Comparison of ENCODE assay signal across 31 mouse cellular contexts in genomic region chr7:56498242-56498641, GRCm38 (mm10).
A peak's percentile ranks its signal among the peaks of the same experiment; 100 is the strongest.
DNase-seq lines count a peak whose midpoint lies in the region; ATAC-seq and TF ChIP-seq lines count a peak whose summit lies in the region.
"Had no signal": no experiment of that assay in that cellular context is flagged by ENCODE, and none has a peak within 500 bp of the region (broad histone marks: within the 10 kb centered on the region; RNA-seq: fewer than 3 reads in every experiment).

No protein-coding gene starts in this region.

- TF ChIP-seq POLR2A in heart, adult 2 months (IDR thresholded peaks at IDR 0.05; ENCODE audit: insufficient read depth, low read depth, low read length) = no peak

- intact Hi-C loops in heart, adult 2 months (cut with DNase I) = no loop called here

- no peak overlapping the region for H3K9ac ChIP-seq in heart, embryonic 12.5 days
- H3K9ac ChIP-seq in heart, adult 2 months (ENCODE audit: low read depth, low read length) = no peak overlapping the region
- no peak overlapping the region for H3K9ac ChIP-seq in hindbrain, postnatal 0 days (replicated peaks; ENCODE audit: low read length)
- H3K9ac ChIP-seq: embryonic facial prominence, embryonic 12.5 days; liver, embryonic 14.5 days had no signal

- H3K27ac ChIP-seq in heart, embryonic 12.5 days (ENCODE audit: poor library complexity, severe bottlenecking) = no peak overlapping the region
- no peak overlapping the region for H3K27ac ChIP-seq in heart, adult 2 months
- H3K27ac ChIP-seq in hindbrain, postnatal 0 days = no peak overlapping the region
- no peak overlapping the region for H3K27ac ChIP-seq in hindbrain, embryonic 10.5 days
- H3K27ac ChIP-seq: embryonic facial prominence, embryonic 12.5 days; gastrocnemius, adult 2 months; kidney, postnatal 0 days; liver, embryonic 14.5 days; midbrain, embryonic 10.5 days; stomach, postnatal 0 days had no signal

- TF ChIP-seq EP300 in heart, adult 2 months (IDR thresholded peaks at IDR 0.05; ENCODE audit: insufficient read depth, low read depth, low read length) = no peak

- no peaks in the 10 kb centered on the region for H3K9me3 ChIP-seq in heart, embryonic 12.5 days (replicated peaks)
- H3K9me3 ChIP-seq in hindbrain, postnatal 0 days (ENCODE audit: low read length) = no peaks in the 10 kb centered on the region
- no peaks in the 10 kb centered on the region for H3K9me3 ChIP-seq in hindbrain, embryonic 10.5 days
- H3K9me3 ChIP-seq: embryonic facial prominence, embryonic 12.5 days; G1E; midbrain, embryonic 10.5 days had no signal

- DNase-seq in adrenal gland, postnatal 14 days = peak; percentile 14
- DNase-seq in adrenal gland, adult 18-20 months (ENCODE audit: low spot score in 2 of 2) = no peak
- DNase-seq in heart, adult 2 months = no peak
- DNase-seq in hindbrain, postnatal 0 days (ENCODE audit: low spot score) = peak; percentile 5
- no peak for DNase-seq in hindbrain, embryonic 10.5 days (ENCODE audit: low spot score)
- DNase-seq in retina, postnatal 1 day = peak; percentile 20
- DNase-seq in retina, embryonic 14.5 days (ENCODE audit: low spot score) = no peak
- DNase-seq: adrenal gland, postnatal 25 days; cerebellum, adult 18-20 months; cerebellum, postnatal 10 days; gastrocnemius, adult 2 months; gastrocnemius, postnatal 36 days; heart, postnatal 14 days; kidney, adult 8-10 months; kidney, postnatal 4 days; liver; lung, adult 2 months; lung, postnatal 10 days; right cerebral cortex, postnatal 4 days; thymus, adult 18-20 months; thymus, postnatal 36 days had no signal

- WGBS in heart, embryonic 12.5 days = 23% methylated on average over 2 of the region's 2 CpGs
- WGBS in heart, adult 2 months = 22% methylated on average over 2 of the region's 2 CpGs
- WGBS in hindbrain, postnatal 0 days = 62% methylated on average over 2 of the region's 2 CpGs
- WGBS in hindbrain, embryonic 10.5 days = 81% methylated on average over 2 of the region's 2 CpGs

- peak; percentile 42; the same call in 1 of the 2 replicates for ATAC-seq in heart, embryonic 12.5 days (ENCODE audit: insufficient number of reproducible peaks, low FRiP score)
- 0 out of 2 replicates have a peak, but pooled peaks have one; percentile 51 for ATAC-seq in hindbrain, postnatal 0 days
- ATAC-seq: forebrain, embryonic 16.5 days; intestine, embryonic 16.5 days had no signal

- H3K4me1 ChIP-seq in heart, embryonic 12.5 days (replicated peaks) = 0 out of 2 replicates have a peak, but pooled peaks cover 5% of the 10 kb centered on the region
- H3K4me1 ChIP-seq in heart, adult 2 months (ENCODE audit: control insufficient read depth, insufficient read depth, low read length) = no peaks in the 10 kb centered on the region; the same call in 1 of the 2 replicates
- H3K4me1 ChIP-seq in hindbrain, postnatal 0 days (ENCODE audit: insufficient read depth, low read length) = no peaks in the 10 kb centered on the region
- H3K4me1 ChIP-seq in hindbrain, embryonic 10.5 days (replicated peaks) = no peaks in the 10 kb centered on the region
- H3K4me1 ChIP-seq: embryonic facial prominence, embryonic 12.5 days; midbrain, embryonic 10.5 days had no signal

- no peak overlapping the region for H3K4me2 ChIP-seq in heart, embryonic 12.5 days
- H3K4me2 ChIP-seq in hindbrain, postnatal 0 days (ENCODE audit: low read depth, low read length) = no peak overlapping the region
- H3K4me2 ChIP-seq: embryonic facial prominence, embryonic 12.5 days had no signal

- H3K4me3 ChIP-seq in heart, embryonic 12.5 days = no peak overlapping the region
- no peak overlapping the region for H3K4me3 ChIP-seq in heart, adult 2 months
- no peak overlapping the region for H3K4me3 ChIP-seq in hindbrain, postnatal 0 days (ENCODE audit: low read length)
- no peak overlapping the region for H3K4me3 ChIP-seq in hindbrain, embryonic 10.5 days
- H3K4me3 ChIP-seq: embryonic facial prominence, embryonic 12.5 days; erythroblast, embryonic 14.5 days; gastrocnemius, adult 2 months; midbrain, embryonic 10.5 days had no signal

- no peaks in the 10 kb centered on the region for H3K27me3 ChIP-seq in heart, embryonic 12.5 days (replicated peaks)
- no peaks in the 10 kb centered on the region for H3K27me3 ChIP-seq in heart, adult 2 months (ENCODE audit: control insufficient read depth, insufficient read depth, low read length)
- no peaks in the 10 kb centered on the region for H3K27me3 ChIP-seq in hindbrain, postnatal 0 days (ENCODE audit: insufficient read depth, low read length)
- no peaks in the 10 kb centered on the region for H3K27me3 ChIP-seq in hindbrain, embryonic 10.5 days (ENCODE audit: insufficient read depth, poor library complexity, severe bottlenecking)
- H3K27me3 ChIP-seq: embryonic facial prominence, embryonic 12.5 days had no signal

- H3K36me3 ChIP-seq in heart, embryonic 12.5 days = no peaks in the 10 kb centered on the region
- no peaks in the 10 kb centered on the region for H3K36me3 ChIP-seq in heart, adult 2 months (ENCODE audit: control insufficient read depth, insufficient read depth, low read length)
- H3K36me3 ChIP-seq in hindbrain, postnatal 0 days (ENCODE audit: insufficient read depth, low read length) = no peaks in the 10 kb centered on the region
- H3K36me3 ChIP-seq in hindbrain, embryonic 10.5 days = no peaks in the 10 kb centered on the region
- H3K36me3 ChIP-seq: embryonic facial prominence, embryonic 12.5 days; G1E; midbrain, embryonic 10.5 days had no signal

- no peak for TF ChIP-seq CTCF in heart, adult 2 months (IDR thresholded peaks at IDR 0.05)
- no peak for TF ChIP-seq CTCF in hindbrain, postnatal 0 days (IDR thresholded peaks at IDR 0.05; ENCODE audit: low read depth)

- H3K79me2 ChIP-seq in heart, adult 2 months (replicated peaks; ENCODE audit: control insufficient read depth, insufficient read depth, low read length) = no peaks in the 10 kb centered on the region

Comparison
In these comparisons a context has a peak if more than half of its experiments do, and no peak if none do; other contexts are left out.
1. DNase-seq: peak in adrenal gland, postnatal 14 days (single experiment), hindbrain, postnatal 0 days (single experiment) and retina, postnatal 1 day (single experiment); none in adrenal gland, adult 18-20 months (0 of 2), heart, adult 2 months (0 of 2), hindbrain, embryonic 10.5 days (single experiment) and retina, embryonic 14.5 days (single experiment).